Mouse (Mus musculus) kidney, adult 2 months (tissue): ENCODE results near the gene Olfr394.

Source experiments
- CTCF ChIP-seq: fragments of 200-500 bp; conservative IDR thresholded peaks from 2 replicates; pipeline ENCODE4 v1.5.1; 2011; ENCODE audit warnings: low read depth, mild to moderate bottlenecking, control low read depth, low read length, moderate library complexity, mixed read lengths; ENCODE audit not compliant: insufficient read depth, insufficient read length
- POLR2A ChIP-seq: fragments of 200-500 bp; IDR thresholded peaks from one replicate; pipeline ENCODE4 v1.6.1; 2011; ENCODE audit warnings: low read depth, low read length, control low read depth

DNA sequence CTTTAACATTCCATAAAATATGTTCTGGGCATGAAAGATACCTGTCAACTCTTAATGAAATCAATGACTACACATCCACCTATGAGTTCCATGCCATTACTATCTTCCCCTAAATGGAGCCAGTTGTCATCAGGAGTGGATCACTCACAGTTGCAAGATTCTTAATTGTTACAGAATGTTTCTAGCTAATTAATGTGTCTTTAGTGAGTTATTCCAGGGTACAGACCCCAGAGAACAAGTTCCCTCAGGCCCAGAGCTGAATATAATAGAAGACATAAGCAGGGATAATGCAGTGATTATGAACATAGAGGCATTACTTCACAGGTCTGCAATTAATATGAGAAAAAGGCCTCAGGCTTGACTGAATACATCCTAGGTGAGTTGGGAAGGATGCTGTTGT, 45.8 kb upstream of the Olfr394 start, which contains the start of gene Olfr23:
- no peak for TF ChIP-seq POLR2A
- no peak for TF ChIP-seq CTCF
